Mouse (Mus musculus) embryonic fibroblast, embryonic 13.5 days (primary cell): ENCODE data around the gene Litaf.

Experiments
- CTCF ChIP-seq: IDR thresholded peaks from 2 replicates; pipeline ENCODE4 v1.5.1; 2011; ENCODE audit warnings: mild to moderate bottlenecking, control low read depth, low read length, moderate library complexity, borderline replicate concordance; ENCODE audit not compliant: insufficient read depth
- POLR2A ChIP-seq: IDR thresholded peaks from 2 replicates; pipeline ENCODE4 v1.6.1; 2011; ENCODE audit warnings: low read depth, mild to moderate bottlenecking, control low read depth, low read length, moderate library complexity

GRCm38 (mm10) chr16:10958763-10959440, 107.1 kb downstream of the Litaf start:
- TF ChIP-seq CTCF (no peak), POLR2A (no peak)
